Mouse (Mus musculus): ENCODE results near the gene Vmn2r67. TPM values are rescaled to one million over a fixed set of nuclear protein-coding genes. Genes with fewer than 3 reads are reported as not detected.
"Not testable (repeated sequence)": the region's sequence is repeated elsewhere in the genome, so short reads cannot be mapped to it uniquely, and the experiment has no call there.

Gene Vmn2r67
- polyA plus RNA-seq (2012; rRNA removed) (not detected in 2 replicates), polyA plus RNA-seq (2014; fragmentation: Nextera tagmentation; extraction: Ambion mirVana) (not detected in 2 replicates)

- no peak within 1 kb of the TSS for H3K4me2 ChIP-seq (ENCODE audit: low read depth)
- no peak for TF ChIP-seq EP300 (IDR thresholded peaks at IDR 0.05; ENCODE audit: low read depth)
- no peak for TF ChIP-seq CTCF (IDR thresholded peaks at IDR 0.05; ENCODE audit: low read depth)
- H3K9ac ChIP-seq (replicated peaks): no peak within 1 kb of the TSS
- H3K4me1 ChIP-seq (replicated peaks; ENCODE audit: control insufficient read depth in 2 of 2, insufficient read depth in 2 of 2, low read length in 1 of 2): no peaks in the 10 kb centered on the region
- DNase-seq (ENCODE audit: low read depth in 3 of 3, low spot score in 3 of 3): no peak
- H3K4me3 ChIP-seq (ENCODE audit: insufficient read depth in 1 of 2, low read depth in 2 of 2, low read length in 2 of 2): no peak within 1 kb of the TSS
- WGBS (ENCODE audit: insufficient replicate concordance): 55% methylated on average over 3 of the region's 3 CpGs
- no peak within 1 kb of the TSS for H3K27ac ChIP-seq
- H3K36me3 ChIP-seq (replicated peaks; ENCODE audit: control insufficient read depth, insufficient read depth, low read depth): no peaks in the 10 kb centered on the region
- no peaks in the 10 kb centered on the region for H3K9me3 ChIP-seq (ENCODE audit: control insufficient read depth, low read length)
- no peak for ATAC-seq (ENCODE audit: insufficient read depth)
- H3K27me3 ChIP-seq (ENCODE audit: control insufficient read depth, insufficient read depth, low read length): no peaks in the 10 kb centered on the region
These were observed at the start of gene Vmn2r67 for GRCm38 (mm10) chr7:85155898-85156297. Gene Vmn2r67 (minus strand): TSS chr7:85155998.

- H3K9me3 ChIP-seq (ENCODE audit: control insufficient read depth, low read length); H3K4me1 ChIP-seq (replicated peaks; ENCODE audit: control insufficient read depth in 2 of 2, insufficient read depth in 2 of 2, low read length in 1 of 2); H3K27ac ChIP-seq; DNase-seq (ENCODE audit: low read depth in 3 of 3, low spot score in 3 of 3); ATAC-seq (ENCODE audit: insufficient read depth); H3K4me2 ChIP-seq (ENCODE audit: low read depth); H3K9ac ChIP-seq (replicated peaks); H3K36me3 ChIP-seq (replicated peaks; ENCODE audit: control insufficient read depth, insufficient read depth, low read depth); H3K27me3 ChIP-seq (ENCODE audit: control insufficient read depth, insufficient read depth, low read length); H3K4me3 ChIP-seq (ENCODE audit: insufficient read depth in 1 of 2, low read depth in 2 of 2, low read length in 2 of 2): not testable (repeated sequence)
- 24% methylated on average over 2 of the region's 2 CpGs for WGBS (ENCODE audit: insufficient replicate concordance)
These were observed 51.3 kb downstream of the Vmn2r67 start for GRCm38 (mm10) chr7:85104531-85104930.

Other genes starting within 250 kb of the Vmn2r67 start
- gene Vmn2r65, start 191.9 kb downstream of the Vmn2r67 start, polyA plus RNA-seq (2012; rRNA removed): not detected in 2 replicates
- gene Vmn2r65, start 191.9 kb downstream of the Vmn2r67 start, polyA plus RNA-seq (2014; fragmentation: Nextera tagmentation; extraction: Ambion mirVana): not detected in 2 replicates
- gene Vmn2r66, start 143.7 kb downstream of the Vmn2r67 start, polyA plus RNA-seq (2012; rRNA removed): not detected in 2 replicates
- gene Vmn2r66, start 143.7 kb downstream of the Vmn2r67 start, polyA plus RNA-seq (2014; fragmentation: Nextera tagmentation; extraction: Ambion mirVana): not detected in 2 replicates
- gene Vmn2r68, start 81.8 kb upstream of the Vmn2r67 start, polyA plus RNA-seq (2012; rRNA removed): not detected in 2 replicates
- not detected in 2 replicates for gene Vmn2r68, start 81.8 kb upstream of the Vmn2r67 start, polyA plus RNA-seq (2014; fragmentation: Nextera tagmentation; extraction: Ambion mirVana)